Mouse (Mus musculus) intestine, embryonic 14.5 days (tissue): ENCODE measurements around the gene Sorcs3. TPM values are rescaled to one million over a fixed set of nuclear protein-coding genes. Genes with fewer than 3 reads are reported as not detected.

ENCODE experiments used
- ATAC-seq: fragments of 200-750 bp; cut with Nextera tagmentation; replicated peaks from 2 replicates; pipeline ENCODE4 v1.8.0; 2017; ENCODE audit warnings: low read depth, moderate number of reproducible peaks, moderate TSS enrichment, moderate library complexity; ENCODE audit not compliant: low FRiP score, low TSS enrichment
- DNase-seq: peaks from one replicate; pipeline ENCODE4 v3.0.0-alpha.2; 2018; ENCODE audit warnings: low spot score
- H3K27ac ChIP-seq: fragments of 300-500 bp; sonication (generic); 2 replicates; pipeline ENCODE4 v1.5.1; 2014; ENCODE audit warnings: low read depth, mild to moderate bottlenecking, control low read depth
- H3K27me3 ChIP-seq: fragments of 300-500 bp; sonication (generic); replicated peaks from 2 replicates; pipeline ENCODE4 v1.6.1; 2014; ENCODE audit warnings: low read length, control low read depth; ENCODE audit not compliant: control insufficient read depth, insufficient read depth
- H3K36me3 ChIP-seq: fragments of 300-500 bp; sonication (generic); 2 replicates; pipeline ENCODE4 v1.6.1; 2014; ENCODE audit warnings: low read length, control low read depth; ENCODE audit not compliant: control insufficient read depth, insufficient read depth
- H3K4me1 ChIP-seq: fragments of 300-500 bp; sonication (generic); replicated peaks from 2 replicates; pipeline ENCODE4 v1.6.1; 2014; ENCODE audit warnings: low read length, control low read depth, mixed read lengths; ENCODE audit not compliant: control insufficient read depth, insufficient read depth
- H3K4me2 ChIP-seq: fragments of 300-500 bp; sonication (generic); 2 replicates; pipeline ENCODE4 v1.6.1; 2014; ENCODE audit warnings: low read length
- H3K4me3 ChIP-seq: fragments of 300-500 bp; sonication (generic); 2 replicates; pipeline ENCODE4 v1.5.1; 2014; ENCODE audit warnings: low read depth, low read length, control low read depth, mixed read lengths
- H3K9ac ChIP-seq: fragments of 300-500 bp; sonication (generic); 2 replicates; pipeline ENCODE4 v1.6.1; 2014; ENCODE audit warnings: mild to moderate bottlenecking, low read length
- H3K9me3 ChIP-seq: fragments of 300-500 bp; sonication (generic); 2 replicates; pipeline ENCODE4 v1.6.1; 2016; ENCODE audit warnings: low read length, control low read depth; ENCODE audit not compliant: control insufficient read depth
- WGBS: fragments of 180-500 bp; shearing (Covaris S2); extraction: QIAGEN DNeasy Blood & Tissue Kit; methylation state at CpG from one replicate; pipeline ENCODE4 v1.1.7; 2014; 5-methylcytosine and 5-hydroxymethylcytosine counted together
- polyA plus RNA-seq: library from polyadenylated mRNA; unstranded; fragments of >200 nt; fragmentation: Nextera tagmentation; extraction: Ambion mirVana; gene quantifications from 2 replicates; pipeline ENCODE4 v1.2.1, GENCODE M21; 2014

Gene Sorcs3
- polyA plus RNA-seq, 1 experiment from 2014 or later = 0.58 TPM

GRCm38 (mm10) chr19:48755156-48755555, 549.3 kb downstream of the Sorcs3 start:
- no peaks in the 10 kb centered on the region for H3K4me1 ChIP-seq
- H3K27ac ChIP-seq = no peak overlapping the region
- no peaks in the 10 kb centered on the region for H3K36me3 ChIP-seq
- 81% methylated on average over 9 of the region's 9 CpGs for WGBS
- no peak for DNase-seq
- H3K27me3 ChIP-seq = no peaks in the 10 kb centered on the region
- no peak for ATAC-seq
- H3K9ac ChIP-seq = no peak overlapping the region
- no peak overlapping the region for H3K4me3 ChIP-seq
- no peaks in the 10 kb centered on the region for H3K9me3 ChIP-seq
- no peak overlapping the region for H3K4me2 ChIP-seq

DNA sequence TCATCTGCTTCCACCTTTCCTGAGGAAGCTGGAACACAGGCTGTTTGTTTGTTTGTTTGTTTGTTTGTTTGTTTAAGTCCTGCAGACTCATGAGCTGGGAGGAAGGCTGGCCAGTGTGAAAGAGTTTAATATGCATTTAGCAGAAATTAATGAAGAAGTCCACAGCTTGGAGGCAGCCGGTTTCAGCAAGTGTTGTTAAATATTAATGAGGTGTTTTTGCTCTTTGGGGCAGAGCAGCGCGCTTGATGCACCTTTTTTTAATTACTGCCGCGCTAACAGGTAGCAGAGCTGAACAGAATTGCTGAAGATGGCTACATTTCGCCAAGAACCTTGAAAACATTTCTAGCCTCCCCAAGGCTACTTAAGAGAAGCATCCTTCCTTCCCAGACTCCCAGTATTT, 551.0 kb downstream of the Sorcs3 start:
- Histone ChIP-seq H3K27ac (no peak overlapping the region), H3K9me3 (no peaks in the 10 kb centered on the region)
- WGBS = 82% methylated on average over 6 of the region's 6 CpGs

GRCm38 (mm10) chr19:48766524-48766923, 560.7 kb downstream of the Sorcs3 start:
- Histone ChIP-seq H3K9ac (no peak overlapping the region), H3K27me3 (no peaks in the 10 kb centered on the region), H3K4me3 (no peak overlapping the region), H3K36me3 (no peaks in the 10 kb centered on the region), H3K9me3 (no peaks in the 10 kb centered on the region), H3K4me2 (no peak overlapping the region), H3K4me1 (no peaks in the 10 kb centered on the region), H3K27ac (no peak overlapping the region)
- no peak for DNase-seq
- ATAC-seq = 0 out of 2 replicates have a peak, but pooled peaks have one; percentile 50
- 67% methylated on average over 2 of the region's 2 CpGs for WGBS

More for the DNA sequence above, 551.0 kb downstream of the Sorcs3 start:
- no peaks in the 10 kb centered on the region for H3K36me3 ChIP-seq
- ATAC-seq = no peak
- no peak overlapping the region for H3K4me2 ChIP-seq
- H3K4me3 ChIP-seq = no peak overlapping the region
- no peak for DNase-seq
- H3K4me1 ChIP-seq = no peaks in the 10 kb centered on the region
- no peaks in the 10 kb centered on the region for H3K27me3 ChIP-seq
- no peak overlapping the region for H3K9ac ChIP-seq

GRCm38 (mm10) chr19:48771565-48771964, 565.7 kb downstream of the Sorcs3 start:
- DNase-seq (no peak), ATAC-seq (no peak)
- no peak overlapping the region for H3K9ac ChIP-seq
- no peak overlapping the region for H3K4me3 ChIP-seq
- no peaks in the 10 kb centered on the region for H3K27me3 ChIP-seq
- H3K9me3 ChIP-seq = no peaks in the 10 kb centered on the region
- 79% methylated on average over 2 of the region's 2 CpGs for WGBS
- no peaks in the 10 kb centered on the region for H3K36me3 ChIP-seq
- no peak overlapping the region for H3K27ac ChIP-seq
- no peak overlapping the region for H3K4me2 ChIP-seq
- H3K4me1 ChIP-seq = no peaks in the 10 kb centered on the region

DNA sequence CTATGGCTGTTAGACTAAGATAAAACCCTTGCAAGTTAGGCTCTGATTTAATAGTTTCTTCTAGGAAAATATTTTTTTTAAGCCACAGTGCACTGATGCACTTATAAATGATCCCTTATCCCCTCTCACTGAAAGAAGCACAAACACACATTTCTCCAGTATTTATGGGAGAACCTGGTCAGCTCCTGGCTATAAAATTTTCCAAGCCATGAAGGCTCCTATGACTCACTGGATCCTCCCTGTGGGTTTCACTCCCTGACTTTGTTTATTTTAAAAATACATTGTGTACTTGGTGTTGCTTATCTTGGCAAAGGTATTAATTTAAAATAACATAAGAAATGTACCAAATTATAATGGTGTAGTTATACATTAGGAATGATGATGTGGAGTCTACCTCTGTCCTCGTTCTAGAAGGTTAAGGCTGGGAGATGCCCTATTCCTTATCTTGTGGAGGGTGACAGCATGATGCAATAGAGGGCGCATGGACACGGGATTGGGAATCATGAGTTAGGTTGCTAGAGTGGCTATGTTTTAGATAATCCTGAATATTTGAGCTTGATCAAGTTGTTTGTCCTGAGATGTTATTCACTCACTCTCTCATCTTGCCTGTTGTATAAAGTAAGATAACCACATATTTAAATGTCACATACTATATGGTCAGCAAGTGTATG, 573.4 kb downstream of the Sorcs3 start:
- Histone ChIP-seq H3K4me1 (no peaks in the 10 kb centered on the region), H3K9me3 (no peaks in the 10 kb centered on the region), H3K4me3 (no peak overlapping the region), H3K9ac (no peak overlapping the region), H3K27me3 (no peaks in the 10 kb centered on the region), H3K36me3 (no peaks in the 10 kb centered on the region), H3K4me2 (no peak overlapping the region), H3K27ac (no peak overlapping the region)
- 82% methylated on average over 3 of the region's 3 CpGs for WGBS
- ATAC-seq (no peak), DNase-seq (no peak)

DNA sequence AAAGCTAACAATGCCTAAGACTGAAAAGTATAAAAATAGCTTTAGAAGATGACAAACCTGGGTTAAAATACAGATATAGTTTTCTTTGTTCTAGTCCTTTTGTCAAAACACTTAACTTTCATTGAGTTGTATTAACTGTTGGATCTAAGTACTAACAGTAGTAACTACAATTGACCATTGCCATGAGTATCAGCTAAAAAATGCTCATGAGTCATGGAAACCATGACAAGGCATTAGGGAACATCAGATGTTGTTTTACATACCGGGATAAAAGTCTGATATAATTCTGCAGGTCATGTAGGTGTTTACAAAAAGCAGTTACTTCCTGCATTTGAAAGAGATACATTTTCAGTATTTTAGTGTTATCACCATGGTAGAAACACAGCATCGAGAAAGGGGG, 575.0 kb downstream of the Sorcs3 start:
- no peak overlapping the region for H3K27ac ChIP-seq
- no peaks in the 10 kb centered on the region for H3K27me3 ChIP-seq
- WGBS = 81% methylated on average over 2 of the region's 2 CpGs
- ATAC-seq (no peak), DNase-seq (no peak)
- H3K4me2 ChIP-seq = no peak overlapping the region
- H3K4me3 ChIP-seq = no peak overlapping the region
- no peak overlapping the region for H3K9ac ChIP-seq
- H3K9me3 ChIP-seq = no peaks in the 10 kb centered on the region
- H3K4me1 ChIP-seq = no peaks in the 10 kb centered on the region
- no peaks in the 10 kb centered on the region for H3K36me3 ChIP-seq

DNA sequence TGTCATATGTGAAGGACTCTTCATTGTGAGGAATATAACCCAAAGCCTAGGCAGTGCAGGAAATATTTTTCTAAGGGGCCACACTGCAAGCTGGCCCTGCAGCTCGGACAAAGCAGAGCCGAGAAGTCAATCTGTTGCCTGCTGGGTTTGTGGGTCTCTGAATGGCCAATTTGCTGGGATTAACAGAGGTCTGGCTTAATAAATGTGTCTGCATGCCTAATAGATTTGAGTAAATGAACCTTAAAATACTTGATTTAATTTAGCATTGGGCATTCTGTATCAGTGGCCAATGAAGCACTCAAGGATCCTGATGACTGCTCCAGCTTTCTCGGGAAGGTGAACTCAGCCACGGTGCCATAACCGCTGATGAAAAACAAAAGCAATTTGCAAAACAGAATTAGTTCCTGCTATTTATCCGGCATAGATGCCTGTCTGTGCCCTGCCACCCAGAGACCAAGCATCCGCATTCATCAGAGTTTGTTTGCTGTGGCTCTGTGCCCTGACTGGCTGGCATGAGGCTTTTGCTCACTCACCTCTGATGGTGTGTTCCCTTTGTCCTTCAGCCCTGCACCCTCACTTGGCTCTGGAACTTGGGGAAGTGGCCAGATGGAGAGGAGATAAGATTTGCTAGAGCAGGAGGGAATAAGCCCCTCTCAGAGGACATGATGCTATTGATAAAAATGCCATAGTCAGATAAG, 576.3 kb downstream of the Sorcs3 start:
- Histone ChIP-seq H3K9ac (no peak overlapping the region), H3K27me3 (no peaks in the 10 kb centered on the region), H3K9me3 (no peaks in the 10 kb centered on the region), H3K4me2 (no peak overlapping the region), H3K36me3 (no peaks in the 10 kb centered on the region), H3K4me1 (no peaks in the 10 kb centered on the region), H3K27ac (no peak overlapping the region), H3K4me3 (no peak overlapping the region)
- DNase-seq (no peak), ATAC-seq (no peak)
- WGBS = 76% methylated on average over 7 of the region's 7 CpGs

DNA sequence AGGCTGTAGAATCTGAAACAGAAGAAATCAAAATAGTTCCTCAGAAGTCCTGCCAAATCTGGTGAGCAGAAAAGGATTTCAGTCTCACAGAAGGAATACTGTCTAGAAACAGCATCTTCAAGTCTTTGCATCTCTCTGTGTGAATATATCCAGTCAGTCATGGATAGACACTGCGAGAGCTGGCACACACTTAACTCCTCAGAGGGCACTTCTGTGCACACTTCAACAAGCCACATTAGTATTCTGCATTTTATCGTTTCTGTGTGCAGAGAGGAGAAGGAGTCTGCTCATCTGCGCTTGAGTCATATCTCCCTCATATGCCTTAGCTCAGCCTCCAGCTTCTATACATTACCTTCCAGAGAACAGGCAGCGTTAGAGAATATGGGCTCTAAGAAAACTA, 581.4 kb downstream of the Sorcs3 start:
- no peaks in the 10 kb centered on the region for H3K9me3 ChIP-seq
- H3K9ac ChIP-seq = no peak overlapping the region
- DNase-seq (no peak), ATAC-seq (no peak)
- H3K4me2 ChIP-seq = no peak overlapping the region
- no peaks in the 10 kb centered on the region for H3K27me3 ChIP-seq
- no peak overlapping the region for H3K27ac ChIP-seq
- WGBS = 90% methylated on average over 4 of the region's 4 CpGs
- no peak overlapping the region for H3K4me3 ChIP-seq
- no peaks in the 10 kb centered on the region for H3K36me3 ChIP-seq
- H3K4me1 ChIP-seq = no peaks in the 10 kb centered on the region

DNA sequence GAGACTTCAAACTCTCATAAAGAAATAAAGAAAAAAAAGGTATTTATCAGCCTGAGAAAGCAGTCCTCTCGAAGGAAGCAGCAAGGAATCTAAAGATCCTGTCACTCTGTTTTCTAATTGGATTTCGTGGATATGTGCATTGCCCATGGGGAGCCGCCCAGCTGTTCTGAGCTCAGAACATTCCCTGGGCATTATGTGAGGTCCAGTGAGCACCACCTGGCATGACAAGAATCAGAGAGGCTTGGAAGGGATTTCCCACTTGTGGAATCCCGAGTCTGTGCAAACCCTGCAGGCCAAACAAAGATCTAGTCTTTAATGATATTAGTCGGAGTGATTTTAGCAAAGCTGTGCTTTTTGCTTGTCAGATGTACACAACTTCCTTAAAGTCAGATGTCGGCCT, 598.7 kb downstream of the Sorcs3 start:
- Histone ChIP-seq H3K9ac (no peak overlapping the region), H3K4me2 (no peak overlapping the region), H3K27me3 (no peaks in the 10 kb centered on the region), H3K4me1 (no peaks in the 10 kb centered on the region), H3K27ac (no peak overlapping the region), H3K4me3 (no peak overlapping the region), H3K9me3 (no peaks in the 10 kb centered on the region), H3K36me3 (no peaks in the 10 kb centered on the region)
- ATAC-seq (no peak), DNase-seq (no peak)
- 61% methylated on average over 6 of the region's 6 CpGs for WGBS
